Mouse (Mus musculus) megakaryocyte, embryonic 14.5 days (primary cell): ENCODE measurements around the gene Cmklr1.

Experiments used
- FLI1 ChIP-seq: IDR thresholded peaks from 2 replicates; pipeline ENCODE4 v1.6.1; 2012; ENCODE audit warnings: low read length, inconsistent platforms, mixed read lengths
- GATA1 ChIP-seq: IDR thresholded peaks from 3 replicates; pipeline ENCODE4 v1.6.1; 2012; ENCODE audit warnings: mixed read lengths, low read length, inconsistent platforms, borderline replicate concordance

- no peak for TF ChIP-seq FLI1
- no peak for TF ChIP-seq GATA1
Observed at GRCm38 (mm10) chr5:113623052-113623451, 27.2 kb downstream of the Cmklr1 start.
